Mouse (Mus musculus): Measurements from ENCODE around the gene Trmt10c. TPM values are rescaled to one million over a fixed set of nuclear protein-coding genes. Genes with fewer than 3 reads are reported as not detected.

Trmt10c gene
- polyA plus RNA-seq, 1 experiment: 8.5 TPM

- WGBS: 90% methylated on average over 11 of the region's 11 CpGs
- Histone ChIP-seq H3K4me3 (replicated peaks; ENCODE audit: control insufficient read depth, low read depth, low read length) (no peak overlapping the region), H3K4me1 (ENCODE audit: control insufficient read depth, insufficient read depth, low read length) (no peaks in the 10 kb centered on the region), H3K27ac (ENCODE audit: control insufficient read depth, insufficient read depth, low read depth, low read length, poor library complexity) (no peak overlapping the region)
- TF ChIP-seq POLR2A (IDR thresholded peaks at IDR 0.05; ENCODE audit: borderline replicate concordance, control insufficient read depth, low read depth, low read length) (no peak), CTCF (IDR thresholded peaks at IDR 0.05; ENCODE audit: control insufficient read depth, insufficient read depth, low read length) (no peak)
Measured at GRCm38 (mm10) chr16:56006798-56007197, 30.8 kb downstream of the Trmt10c start.

- no peak overlapping the region for H3K4me3 ChIP-seq (replicated peaks; ENCODE audit: control insufficient read depth, low read depth, low read length)
- no peak for TF ChIP-seq POLR2A (IDR thresholded peaks at IDR 0.05; ENCODE audit: borderline replicate concordance, control insufficient read depth, low read depth, low read length)
- TF ChIP-seq CTCF (IDR thresholded peaks at IDR 0.05; ENCODE audit: control insufficient read depth, insufficient read depth, low read length): no peak
- no peak overlapping the region for H3K27ac ChIP-seq (ENCODE audit: control insufficient read depth, insufficient read depth, low read depth, low read length, poor library complexity)
- H3K4me1 ChIP-seq (ENCODE audit: control insufficient read depth, insufficient read depth, low read length): no peaks in the 10 kb centered on the region; the same call in none of the 2 replicates
- 51% methylated on average over 2 of the region's 2 CpGs for WGBS
Measured at GRCm38 (mm10) chr16:55994235-55994634, 43.4 kb downstream of the Trmt10c start.

GRCm38 (mm10) chr16:55990311-55990710, 47.3 kb downstream of the Trmt10c start:
- WGBS: 34% methylated on average over 4 of the region's 4 CpGs
- H3K27ac ChIP-seq (ENCODE audit: control insufficient read depth, insufficient read depth, low read depth, low read length, poor library complexity): no peak overlapping the region
- no peaks in the 10 kb centered on the region; the same call in none of the 2 replicates for H3K4me1 ChIP-seq (ENCODE audit: control insufficient read depth, insufficient read depth, low read length)
- TF ChIP-seq POLR2A (IDR thresholded peaks at IDR 0.05; ENCODE audit: borderline replicate concordance, control insufficient read depth, low read depth, low read length) (no peak), CTCF (IDR thresholded peaks at IDR 0.05; ENCODE audit: control insufficient read depth, insufficient read depth, low read length) (no peak)
- no peak overlapping the region for H3K4me3 ChIP-seq (replicated peaks; ENCODE audit: control insufficient read depth, low read depth, low read length)

- Histone ChIP-seq H3K4me1 (ENCODE audit: control insufficient read depth, insufficient read depth, low read length) (no peaks in the 10 kb centered on the region; the same call in none of the 2 replicates), H3K27ac (ENCODE audit: control insufficient read depth, insufficient read depth, low read depth, low read length, poor library complexity) (no peak overlapping the region), H3K4me3 (replicated peaks; ENCODE audit: control insufficient read depth, low read depth, low read length) (no peak overlapping the region)
- WGBS: 87% methylated on average over 3 of the region's 3 CpGs
- no peak for TF ChIP-seq CTCF (IDR thresholded peaks at IDR 0.05; ENCODE audit: control insufficient read depth, insufficient read depth, low read length)
- no peak for TF ChIP-seq POLR2A (IDR thresholded peaks at IDR 0.05; ENCODE audit: borderline replicate concordance, control insufficient read depth, low read depth, low read length)
Measured at GRCm38 (mm10) chr16:55986001-55986400, 51.6 kb downstream of the Trmt10c start.

Other genes with a start within 250 kb of the Trmt10c start
- gene Nfkbiz, start 198.9 kb downstream of the Trmt10c start, polyA plus RNA-seq (2011; ENCODE audit: insufficient read depth, insufficient read length, low replicate concordance, missing spikeins): 3.9 and 8.6 TPM in 2 replicates
- gene Nxpe3, start 142.5 kb downstream of the Trmt10c start, polyA plus RNA-seq (2011; ENCODE audit: insufficient read depth, insufficient read length, low replicate concordance, missing spikeins): 2.1 and 3.2 TPM in 2 replicates
- 6.4 and 6.6 TPM in 2 replicates for gene Cep97, start 103.0 kb downstream of the Trmt10c start, polyA plus RNA-seq (2011; ENCODE audit: insufficient read depth, insufficient read length, low replicate concordance, missing spikeins)
- 1,782 and 2,142 TPM in 2 replicates for gene Rpl24, start 71.5 kb downstream of the Trmt10c start, polyA plus RNA-seq (2011; ENCODE audit: insufficient read depth, insufficient read length, low replicate concordance, missing spikeins)
- gene Zbtb11, start 63.9 kb downstream of the Trmt10c start, polyA plus RNA-seq (2011; ENCODE audit: insufficient read depth, insufficient read length, low replicate concordance, missing spikeins): 5.9 and 8.9 TPM in 2 replicates
- 71.5 and 97.1 TPM in 2 replicates for gene Pcnp, start 8.1 kb downstream of the Trmt10c start, polyA plus RNA-seq (2011; ENCODE audit: insufficient read depth, insufficient read length, low replicate concordance, missing spikeins)
- 21.4 and 32.6 TPM in 2 replicates for gene Senp7, start 10.5 kb upstream of the Trmt10c start, polyA plus RNA-seq (2011; ENCODE audit: insufficient read depth, insufficient read length, low replicate concordance, missing spikeins)
- gene Impg2, start 166.5 kb upstream of the Trmt10c start, polyA plus RNA-seq (2011; ENCODE audit: insufficient read depth, insufficient read length, low replicate concordance, missing spikeins): 3.5 TPM in 1 of 2 replicates, not detected in the other